Mouse (Mus musculus): ENCODE measurements around the gene Ppp2r1b. TPM values are rescaled to one million over a fixed set of nuclear protein-coding genes. Genes with fewer than 3 reads are reported as not detected.
"Not testable (repeated sequence)": the region's sequence is repeated elsewhere in the genome, so short reads cannot be mapped to it uniquely, and the experiment has no call there.

Ppp2r1b gene
- 10 to 100 TPM; 14.7 to 16.4 TPM for total RNA-seq (2021)

DNA sequence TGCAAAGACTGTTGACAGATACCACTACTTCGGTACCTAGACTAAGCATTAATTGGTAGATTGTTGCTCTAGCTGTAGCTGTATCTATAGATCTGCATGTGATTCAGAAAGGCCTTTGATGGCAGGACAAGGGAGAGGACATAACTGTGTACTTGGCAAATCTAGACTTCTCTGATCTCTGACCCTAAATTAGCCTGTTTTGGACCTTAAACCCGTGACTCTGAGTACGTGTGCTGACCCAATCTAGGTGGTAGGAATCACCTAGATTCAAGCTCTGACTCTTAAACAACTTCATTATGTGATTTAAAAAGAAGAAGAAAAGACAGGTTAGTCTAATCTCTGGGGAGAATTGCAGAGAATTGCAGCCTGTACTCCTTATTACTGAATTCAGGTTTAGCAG is at the start of gene Ppp2r1b:
TSS of gene Ppp2r1b (plus strand) at position 221 of the 400 bp plus-strand sequence.
- DNase-seq = no peak
- intact Hi-C loops (cut with DNase I) = no loop called here

DNA sequence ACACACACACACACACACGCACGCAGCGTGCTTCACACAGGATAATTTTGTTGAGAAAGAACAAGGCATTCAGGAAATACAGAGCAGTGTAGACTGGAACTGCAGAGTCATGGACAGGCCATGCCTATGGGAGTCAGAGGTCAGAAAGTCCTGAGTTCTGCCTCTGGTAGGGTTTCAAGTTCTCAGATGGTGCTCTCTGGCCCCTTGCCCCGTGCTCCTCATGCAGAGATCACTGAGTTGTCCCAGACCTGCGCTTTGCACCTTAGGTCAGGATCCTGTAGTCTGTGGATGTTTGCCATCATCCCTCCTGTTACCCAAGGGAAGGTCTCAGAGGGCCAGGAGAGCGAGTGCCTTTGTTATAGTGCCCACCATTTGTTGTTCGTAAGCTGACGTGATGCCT is 48.3 kb upstream of the Ppp2r1b start:
- intact Hi-C loops (cut with DNase I) = no loop called here
- DNase-seq = no peak

DNA sequence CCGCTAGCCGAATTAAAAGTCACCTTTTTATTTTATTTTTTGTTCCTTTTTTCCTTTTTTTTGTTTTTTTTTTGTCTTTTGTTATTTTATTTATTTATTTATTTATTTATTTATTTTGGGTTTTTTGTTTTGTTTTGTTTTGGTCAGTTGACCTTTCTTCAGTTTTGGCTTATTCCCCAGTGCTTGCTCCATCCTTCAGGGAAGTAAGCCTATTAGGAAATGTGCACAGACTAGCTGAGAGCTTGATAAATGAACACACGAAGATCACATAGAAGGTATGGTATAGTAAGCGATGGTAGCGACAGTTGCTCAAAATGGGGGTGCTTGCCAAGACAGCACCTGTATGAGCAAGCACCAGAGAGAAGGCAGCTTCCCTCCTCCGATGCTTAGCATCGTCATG is 47.5 kb upstream of the Ppp2r1b start:
- intact Hi-C loops (cut with DNase I) = no loop called here
- DNase-seq = no peak

DNA sequence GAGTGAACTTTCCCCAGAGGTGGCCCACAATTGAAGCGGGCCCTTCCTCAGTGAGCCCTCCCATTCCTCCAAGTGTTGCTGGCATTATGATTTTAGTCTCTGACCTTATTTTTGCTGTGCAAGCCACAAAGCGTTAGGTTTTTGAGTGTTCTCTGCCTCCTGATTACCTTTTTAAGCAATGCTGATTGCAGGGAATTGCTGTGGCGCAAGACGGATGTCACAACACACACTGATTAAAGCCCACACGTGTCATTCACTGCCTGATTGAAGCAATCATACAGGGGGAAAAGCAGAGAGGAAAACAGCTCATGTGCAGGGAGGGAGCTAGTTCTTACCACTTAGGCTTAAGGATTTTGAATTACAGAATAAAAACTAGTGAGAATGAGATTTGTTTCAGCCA is 46.7 kb upstream of the Ppp2r1b start:
- intact Hi-C loops (cut with DNase I) = no loop called here
- DNase-seq = no peak

DNA sequence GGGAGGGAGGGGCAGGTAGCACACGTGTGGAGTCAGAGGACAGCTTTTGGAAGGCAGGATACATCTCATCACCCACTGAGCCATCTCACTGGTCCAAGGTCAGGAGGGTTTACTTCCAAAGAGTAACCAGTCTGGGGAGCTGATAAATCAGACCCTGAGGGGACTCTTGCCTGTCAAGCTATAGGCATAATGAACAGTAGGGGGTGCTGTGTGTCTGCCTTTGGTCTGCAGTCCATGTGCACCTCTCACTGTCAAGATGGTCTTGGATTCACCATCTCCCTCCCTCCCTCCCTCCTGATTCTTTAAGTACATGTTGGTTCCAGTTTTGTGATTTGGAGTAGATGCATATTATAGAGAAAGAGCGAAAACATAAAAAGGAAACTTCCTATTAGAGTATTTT is 44.1 kb upstream of the Ppp2r1b start:
- peak; percentile 46 to 71 for DNase-seq
- intact Hi-C loops (cut with DNase I) = loop anchor here (1.0 to 2.0 kb wide), 2 partner anchors 208 to 352 kb away; partner anchors contain the start of gene Sik2

DNA sequence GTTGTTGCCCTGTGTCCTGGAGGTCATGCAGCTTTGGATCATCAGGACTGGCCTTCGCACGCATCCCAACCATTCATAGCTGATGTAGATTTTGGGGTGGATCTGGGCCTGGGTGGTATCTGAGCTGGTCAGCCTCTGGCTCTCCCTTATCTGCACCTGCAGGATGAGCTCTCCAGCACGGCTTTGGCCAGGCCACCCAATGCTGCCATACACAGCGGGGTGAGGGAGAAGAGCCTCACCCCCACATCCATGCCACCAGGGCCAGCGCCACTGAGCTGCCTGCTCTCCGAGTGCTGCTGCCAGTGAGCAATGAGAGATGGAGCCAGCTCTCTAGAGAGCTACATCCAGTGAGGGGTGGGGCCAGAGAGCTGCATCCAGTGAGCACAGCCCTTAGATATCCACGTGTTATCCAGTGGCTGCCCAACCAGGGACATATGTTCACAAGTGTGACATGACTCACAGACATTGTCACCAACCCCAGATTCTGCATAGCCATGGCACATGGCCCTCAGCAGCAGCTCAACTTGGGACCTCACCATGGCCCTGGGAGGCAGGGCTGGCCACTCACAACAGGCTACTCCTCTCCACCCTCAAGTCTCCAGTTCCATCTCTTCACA is 41.9 kb upstream of the Ppp2r1b start:
- intact Hi-C loops (cut with DNase I) = no loop called here
- DNase-seq = no peak

DNA sequence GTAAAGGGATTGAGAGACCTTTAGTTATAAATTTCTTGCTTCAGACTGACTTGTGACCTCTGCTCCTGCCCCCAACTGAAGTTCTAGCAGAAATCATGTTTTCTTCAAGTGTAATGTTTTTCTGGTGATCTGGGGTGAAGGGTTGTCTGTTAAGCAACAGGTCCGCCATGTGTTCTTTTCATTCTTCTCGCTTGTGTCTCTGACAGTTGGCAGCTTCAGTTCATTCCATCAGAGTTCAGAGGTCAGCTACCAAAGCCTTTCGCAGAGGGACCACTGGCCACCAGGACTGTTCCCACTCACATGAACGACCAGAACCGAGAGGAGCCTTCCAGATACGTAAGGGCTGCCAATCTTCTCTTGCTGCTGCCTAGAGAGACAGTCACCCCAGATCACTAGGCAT is 36.6 kb upstream of the Ppp2r1b start:
- DNase-seq = no peak
- intact Hi-C loops (cut with DNase I) = no loop called here

DNA sequence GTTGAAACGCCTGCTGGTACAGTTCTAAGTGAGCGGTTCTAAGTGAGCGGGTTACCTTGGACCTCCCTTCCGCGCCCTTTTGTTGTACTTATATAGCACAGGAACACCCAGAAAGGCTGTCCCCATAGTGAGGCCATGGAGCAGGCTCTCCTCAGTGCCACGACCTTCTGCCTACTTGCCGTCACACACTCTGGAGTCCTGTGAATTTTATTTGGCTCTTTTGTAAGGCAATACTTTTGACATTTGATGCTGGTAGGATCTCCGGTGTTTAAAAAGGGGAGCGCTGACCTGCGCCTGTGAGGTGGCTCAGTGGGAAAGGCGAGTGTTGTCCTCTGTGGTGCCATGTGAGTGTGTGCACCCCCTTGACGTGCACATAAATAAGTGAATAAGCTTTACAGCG is 36.0 kb upstream of the Ppp2r1b start:
- DNase-seq = no peak
- intact Hi-C loops (cut with DNase I) = no loop called here

DNA sequence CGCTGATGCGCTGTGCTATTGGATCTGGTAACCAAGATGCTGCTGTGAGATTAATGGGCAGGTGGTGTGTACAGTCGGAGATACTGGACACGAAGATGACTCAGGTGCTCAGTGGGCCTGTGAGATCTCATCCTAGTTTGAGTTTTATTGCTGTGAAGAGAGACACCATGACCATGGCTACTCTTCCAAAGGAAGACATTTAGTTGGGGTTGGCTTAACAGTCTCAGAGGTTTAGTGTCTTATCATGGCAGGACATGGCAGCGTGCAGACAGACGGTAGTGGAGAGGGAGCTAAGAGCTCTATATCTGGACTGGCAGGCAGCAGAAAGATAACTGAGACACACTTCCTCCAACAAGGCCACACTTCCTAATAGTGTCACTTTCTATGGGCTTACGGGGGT is 33.9 kb upstream of the Ppp2r1b start:
- DNase-seq = no peak
- intact Hi-C loops (cut with DNase I) = no loop called here

DNA sequence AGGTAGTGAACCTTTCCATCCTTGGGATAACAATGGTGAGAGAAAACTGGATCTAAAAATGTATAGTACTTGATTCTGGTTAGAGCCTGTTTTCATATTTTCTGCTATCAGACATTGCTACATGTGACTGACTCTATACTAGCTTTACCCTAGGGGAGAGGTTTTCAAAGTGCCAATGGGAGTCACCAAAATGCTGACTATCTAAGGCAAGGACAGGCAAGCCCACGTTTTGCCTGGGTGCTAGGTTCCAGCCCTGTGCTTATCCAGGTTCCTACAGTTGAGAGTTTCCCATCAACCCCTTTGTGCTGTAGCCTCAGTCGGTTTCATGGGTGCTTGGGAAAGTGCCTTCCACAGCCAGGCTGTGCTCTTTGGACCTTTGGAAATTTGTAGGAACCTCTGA is 33.4 kb upstream of the Ppp2r1b start:
- no peak for DNase-seq
- intact Hi-C loops (cut with DNase I) = no loop called here

DNA sequence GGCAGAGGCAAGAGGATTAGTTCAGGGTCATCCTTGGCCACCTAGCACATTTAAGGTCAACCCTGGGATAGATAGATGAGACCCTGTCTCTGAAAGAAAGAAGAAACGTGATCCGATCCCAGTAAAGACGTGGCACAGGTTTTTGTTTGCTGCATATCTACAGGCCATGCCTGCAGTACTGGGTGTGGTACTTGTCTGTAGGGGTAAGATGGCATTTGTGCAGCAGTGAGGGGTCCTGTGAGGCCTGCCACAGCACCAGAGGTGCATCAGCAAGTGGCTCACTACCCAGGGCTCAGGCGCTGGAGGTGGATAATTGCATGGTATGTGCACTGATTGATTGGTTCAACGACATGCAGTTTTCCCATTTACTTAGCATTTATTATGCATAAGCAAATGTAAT is 31.3 kb upstream of the Ppp2r1b start:
- intact Hi-C loops (cut with DNase I) = no loop called here
- DNase-seq = no peak

DNA sequence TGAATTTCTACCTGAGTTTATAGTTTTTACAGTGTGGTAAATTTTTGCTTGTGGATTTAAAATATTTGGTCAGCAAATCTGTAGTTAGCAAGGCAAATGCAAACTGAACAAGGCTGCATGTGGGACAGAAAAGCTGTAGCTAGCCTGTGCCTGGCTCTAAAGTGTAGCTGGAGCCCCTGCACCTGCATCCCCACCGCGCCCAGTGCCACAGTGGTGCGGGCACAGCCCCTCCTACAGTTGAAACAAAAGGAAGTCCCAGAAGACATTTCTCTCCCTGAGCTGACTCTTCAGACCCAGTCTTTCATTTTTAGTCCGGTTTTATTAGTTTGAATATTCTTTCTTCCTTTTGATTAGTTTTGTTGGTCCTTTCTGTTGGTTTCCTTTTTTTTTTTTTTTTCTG is 29.4 kb upstream of the Ppp2r1b start:
- intact Hi-C loops (cut with DNase I) = no loop called here
- no peak for DNase-seq

DNA sequence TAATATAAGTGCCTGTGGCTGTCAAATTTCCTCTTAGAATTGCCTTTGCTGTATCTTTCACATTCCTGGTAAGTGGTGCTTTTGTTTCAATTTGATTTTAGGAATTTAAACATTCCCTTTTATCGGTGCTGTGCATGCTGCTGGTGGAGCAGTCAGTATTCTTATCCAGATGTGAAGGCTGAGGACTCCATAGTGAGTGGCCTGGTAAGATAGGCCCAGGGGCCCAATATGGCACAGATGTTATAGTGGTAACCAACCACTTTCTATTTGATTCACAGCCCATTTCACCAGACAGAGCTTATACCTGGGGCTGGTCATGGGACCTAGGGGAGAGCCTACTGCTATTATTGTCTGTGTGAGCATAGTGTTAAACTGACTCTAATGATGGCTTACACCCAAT is 28.6 kb upstream of the Ppp2r1b start:
- intact Hi-C loops (cut with DNase I) = no loop called here

DNA sequence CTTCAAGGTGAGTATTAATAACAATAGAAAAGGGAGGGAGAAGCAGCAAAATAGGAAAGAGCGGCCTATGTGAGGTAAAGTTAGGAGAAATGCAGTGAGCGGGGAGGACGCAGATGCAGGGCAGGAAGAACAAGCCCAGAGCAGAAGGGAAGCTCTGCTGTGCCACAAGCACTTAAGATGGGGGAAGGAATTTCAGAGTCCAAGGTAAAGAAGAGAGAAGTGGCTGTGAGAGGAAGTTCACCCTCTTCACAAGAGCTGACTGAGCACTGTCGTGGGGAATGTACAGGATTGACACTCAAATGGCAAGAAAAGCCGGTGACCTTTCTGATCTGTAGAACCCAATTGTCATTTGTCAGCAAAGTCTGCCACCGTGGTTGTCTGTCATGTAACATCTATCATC is 27.1 kb upstream of the Ppp2r1b start:
- no peak for DNase-seq
- intact Hi-C loops (cut with DNase I) = no loop called here

More for the DNA sequence above, 28.6 kb upstream of the Ppp2r1b start:
- no peak for DNase-seq

DNA sequence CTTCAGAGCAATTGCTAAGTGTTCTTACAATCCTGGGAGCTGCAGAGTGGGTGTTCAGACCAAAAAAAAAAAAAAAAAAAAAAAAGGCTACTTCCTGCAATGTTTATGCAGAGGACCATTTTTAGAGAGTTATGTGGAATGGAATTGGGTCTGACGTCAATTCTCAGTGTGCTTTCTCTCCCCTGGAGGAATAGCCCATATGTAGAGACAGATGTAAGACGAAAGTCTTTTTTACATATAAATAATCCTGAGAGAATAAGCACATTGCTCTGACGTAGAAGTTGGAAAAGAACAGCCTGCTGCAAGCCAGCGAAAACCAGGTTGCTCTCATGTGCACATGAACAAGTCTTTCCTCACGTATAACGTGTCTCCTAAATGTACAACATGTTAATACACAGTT is 25.4 kb upstream of the Ppp2r1b start:
- no peak for DNase-seq
- intact Hi-C loops (cut with DNase I) = no loop called here

DNA sequence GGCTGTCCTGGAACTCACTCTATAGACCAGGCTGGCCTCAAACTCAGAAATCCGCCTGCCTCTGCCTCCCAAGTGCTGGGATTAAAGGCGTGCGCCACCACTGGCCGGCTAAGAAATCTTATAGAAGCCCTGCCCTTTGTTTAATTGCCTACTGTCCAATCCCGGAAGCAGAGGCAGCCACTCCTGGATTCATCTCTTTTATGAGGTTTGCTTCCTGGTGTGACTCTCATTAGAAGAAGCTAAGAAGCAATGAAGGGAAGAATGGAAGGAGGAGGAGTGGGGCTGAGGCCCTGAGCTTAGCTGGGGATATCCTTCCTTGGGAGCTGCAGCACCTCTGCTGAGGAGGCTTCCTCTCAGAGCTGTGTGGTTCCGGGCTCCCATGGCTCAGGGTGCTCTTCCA is 23.4 kb upstream of the Ppp2r1b start:
- no peak for DNase-seq
- intact Hi-C loops (cut with DNase I) = no loop called here

DNA sequence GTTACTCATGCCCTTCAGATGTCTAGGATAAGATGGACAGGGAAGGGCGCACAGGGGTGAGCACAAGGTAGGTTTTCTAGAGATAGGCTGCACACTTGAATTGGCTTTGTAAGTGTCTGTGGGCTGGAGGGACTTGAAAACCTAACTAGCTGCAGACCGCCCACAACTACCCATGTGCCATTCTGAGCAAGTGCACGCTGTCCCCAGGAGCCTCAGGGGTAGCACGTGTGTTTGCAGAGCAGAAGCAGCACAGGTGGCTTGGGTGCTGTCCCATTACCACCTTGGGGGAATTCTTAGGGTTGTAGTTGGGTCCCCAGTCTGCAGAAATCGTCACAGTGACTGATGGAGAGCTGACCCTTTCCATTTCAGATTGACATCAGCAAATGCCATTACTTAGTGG is 22.9 kb upstream of the Ppp2r1b start:
- intact Hi-C loops (cut with DNase I) = no loop called here

DNA sequence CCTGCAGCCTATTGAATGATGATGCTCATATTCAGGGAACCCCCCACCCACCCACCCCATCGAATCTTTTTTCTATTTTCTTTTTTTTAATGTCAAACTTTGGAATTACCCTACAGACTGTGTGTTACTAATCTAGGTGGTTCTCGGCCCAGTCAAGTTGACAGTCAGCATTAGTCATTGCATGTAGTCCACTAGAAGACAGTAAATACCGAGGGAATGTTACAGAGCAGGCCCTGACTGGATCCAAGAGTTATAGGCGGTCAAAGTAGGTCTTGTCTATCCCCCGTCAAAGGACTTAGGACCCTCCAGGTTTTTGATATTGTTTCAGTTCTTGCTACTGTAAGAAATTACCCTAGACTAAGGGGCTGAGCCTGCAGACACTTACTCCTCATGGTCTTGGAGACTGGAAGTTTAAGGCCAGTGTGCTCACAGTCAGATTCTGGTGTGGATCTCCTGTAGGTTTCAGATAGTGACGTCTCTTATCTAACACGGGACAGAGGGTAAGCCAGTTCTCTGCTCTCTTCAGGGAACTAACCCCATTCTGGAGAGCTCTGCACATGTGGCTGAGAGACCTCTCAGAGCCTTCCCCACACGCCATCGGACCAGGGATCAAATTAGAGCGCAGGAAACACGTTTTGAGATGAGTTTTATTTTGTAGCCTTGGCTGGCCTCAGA is 21.2 kb upstream of the Ppp2r1b start:
- DNase-seq = no peak
- intact Hi-C loops (cut with DNase I) = no loop called here

More for the DNA sequence above, 22.9 kb upstream of the Ppp2r1b start:
- no peak for DNase-seq

DNA sequence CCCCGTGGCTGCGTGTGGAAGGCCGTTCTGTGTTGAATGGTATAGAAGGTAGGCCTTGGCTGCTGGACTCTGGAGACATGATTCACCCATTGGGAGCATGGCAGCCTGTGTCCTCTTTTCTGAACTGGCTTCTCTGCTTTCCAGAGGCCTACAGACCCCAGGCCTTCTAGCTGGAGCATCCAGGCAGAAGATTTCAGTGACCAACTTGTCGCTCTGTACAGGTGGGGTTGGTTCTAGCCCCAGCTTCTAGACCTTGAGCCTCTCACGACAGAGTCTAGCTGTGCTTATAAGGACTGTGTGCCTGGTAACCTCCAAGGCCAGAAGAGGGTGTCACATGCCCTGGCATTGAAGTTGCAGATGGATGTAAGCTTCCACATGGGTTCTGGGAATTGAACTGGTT is 13.6 kb upstream of the Ppp2r1b start:
- intact Hi-C loops (cut with DNase I) = no loop called here

DNA sequence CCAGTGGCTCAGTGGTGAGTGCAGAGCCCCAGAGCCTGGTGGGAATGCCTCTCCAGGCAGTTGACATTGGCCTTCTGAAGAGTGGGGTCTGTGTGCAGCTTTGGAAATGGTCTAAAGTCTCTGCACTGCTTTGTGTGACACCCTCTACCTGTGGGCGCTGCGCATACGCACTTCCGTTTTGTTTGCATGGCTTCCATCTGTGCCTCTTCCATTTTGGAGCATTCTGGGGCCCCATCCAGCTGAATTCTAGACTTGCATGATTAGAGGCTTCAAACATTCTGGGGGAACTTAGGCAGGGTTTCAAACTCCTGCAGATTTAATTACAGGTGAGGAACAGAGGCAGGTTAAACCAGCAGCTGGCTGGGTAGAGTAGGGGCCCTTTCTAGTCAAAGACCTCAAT is 12.9 kb upstream of the Ppp2r1b start:
- intact Hi-C loops (cut with DNase I) = no loop called here

More for the DNA sequence above, 13.6 kb upstream of the Ppp2r1b start:
- DNase-seq = no peak

DNA sequence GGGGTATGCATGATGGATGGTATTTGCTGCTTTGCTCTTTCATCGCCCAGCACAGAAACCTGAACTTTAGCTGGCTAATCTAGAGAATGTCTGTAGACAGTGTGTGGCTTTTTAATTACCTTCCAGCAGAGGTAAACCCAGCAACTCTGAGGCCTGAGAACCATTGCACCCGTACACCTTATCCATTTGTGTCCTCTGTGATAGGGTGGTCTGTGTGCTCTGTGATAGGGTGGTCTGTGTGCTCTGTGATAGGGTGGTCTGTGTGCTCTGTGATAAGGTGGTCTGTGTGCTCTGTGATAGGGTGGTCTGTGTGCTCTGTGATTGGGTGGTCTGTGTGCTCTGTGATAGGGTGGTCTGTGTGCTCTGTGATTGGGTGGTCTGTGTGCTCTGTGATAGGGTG is 12.5 kb upstream of the Ppp2r1b start:
- intact Hi-C loops (cut with DNase I); DNase-seq: not testable (repeated sequence)

More for the DNA sequence above, 12.9 kb upstream of the Ppp2r1b start:
- no peak for DNase-seq

DNA sequence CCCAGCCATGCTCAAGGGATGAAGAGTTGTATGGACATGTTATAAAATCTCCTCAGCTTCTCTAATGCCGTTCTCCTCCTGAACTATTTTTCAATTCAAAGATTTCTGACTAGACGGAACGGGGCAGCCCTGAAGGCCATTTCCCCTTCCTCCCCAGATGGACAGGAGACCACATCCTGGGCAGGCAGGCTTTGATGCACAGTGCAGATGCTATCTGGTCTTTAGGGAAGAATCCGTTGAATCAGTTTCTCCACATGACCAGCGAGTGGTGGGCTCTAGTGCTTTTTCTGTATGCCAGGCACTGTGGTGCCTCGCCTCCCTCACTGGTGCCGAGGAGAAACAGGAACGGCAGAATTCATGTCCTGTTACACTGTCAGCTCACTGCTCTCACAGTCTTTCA is 11.3 kb upstream of the Ppp2r1b start:
- no peak for DNase-seq
- intact Hi-C loops (cut with DNase I) = no loop called here
